Mouse (Mus musculus) heart, embryonic 14.5 days (tissue): Measurements from ENCODE around the gene Akip1. TPM values are rescaled to one million over a fixed set of nuclear protein-coding genes. Genes with fewer than 3 reads are reported as not detected.

ENCODE experiments used
- ATAC-seq: fragments of 200-750 bp; cut with Nextera tagmentation; 2 replicates; pipeline ENCODE4 v1.8.0; 2017; ENCODE audit warnings: low read depth, moderate TSS enrichment; ENCODE audit not compliant: insufficient number of reproducible peaks, insufficient read depth, low FRiP score
- H3K27ac ChIP-seq, 2 experiments: fragments of 200-500 bp in 1 of 2; fragments of 300-500 bp in 1 of 2; sonication (generic) in 1 of 2; replicated peaks in 1 of 2; 2 replicates each; pipeline ENCODE4 v1.5.1; 2012 to 2014; ENCODE audit warnings: low read depth in 2 of 2, low read length in 2 of 2, control low read depth in 1 of 2, mild to moderate bottlenecking in 1 of 2, mixed read lengths in 1 of 2; ENCODE audit not compliant: control insufficient read depth in 1 of 2, insufficient read depth in 1 of 2
- H3K27me3 ChIP-seq: fragments of 300-500 bp; sonication (generic); 2 replicates; pipeline ENCODE4 v1.6.1; 2014; ENCODE audit warnings: mild to moderate bottlenecking, low read length, control low read depth; ENCODE audit not compliant: control insufficient read depth, insufficient read depth
- H3K36me3 ChIP-seq: fragments of 300-500 bp; sonication (generic); 2 replicates; pipeline ENCODE4 v1.6.1; 2014; ENCODE audit warnings: mild to moderate bottlenecking, control low read depth, low read length, mixed read lengths; ENCODE audit not compliant: control insufficient read depth, insufficient read depth
- H3K4me1 ChIP-seq, 2 experiments: fragments of 200-500 bp in 1 of 2; fragments of 300-500 bp in 1 of 2; sonication (generic) in 1 of 2; 2 replicates each; pipeline ENCODE4 v1.6.1; 2012 to 2014; ENCODE audit warnings: low read length in 2 of 2, control low read depth in 1 of 2, mixed read lengths in 1 of 2; ENCODE audit not compliant: control insufficient read depth in 2 of 2, insufficient read depth in 2 of 2
- H3K4me2 ChIP-seq: fragments of 300-500 bp; sonication (generic); 2 replicates; pipeline ENCODE4 v1.6.1; 2014; ENCODE audit warnings: mild to moderate bottlenecking, low read length
- H3K4me3 ChIP-seq, 2 experiments: fragments of 200-500 bp in 1 of 2; fragments of 300-500 bp in 1 of 2; sonication (generic) in 1 of 2; 2 replicates each; pipeline ENCODE4 v1.5.1; 2012 to 2014; ENCODE audit warnings: low read length in 2 of 2, mild to moderate bottlenecking in 2 of 2, control low read depth in 1 of 2, low read depth in 1 of 2, moderate library complexity in 1 of 2; ENCODE audit not compliant: control insufficient read depth in 1 of 2, insufficient read depth in 1 of 2
- H3K9ac ChIP-seq: fragments of 300-500 bp; sonication (generic); 2 replicates; pipeline ENCODE4 v1.6.1; 2014; ENCODE audit warnings: mild to moderate bottlenecking, low read length
- H3K9me3 ChIP-seq: fragments of 300-500 bp; sonication (generic); 2 replicates; pipeline ENCODE4 v1.6.1; 2016; ENCODE audit warnings: low read length, control low read depth; ENCODE audit not compliant: control insufficient read depth
- WGBS: fragments of 180-500 bp; shearing (Covaris S2); extraction: QIAGEN DNeasy Blood & Tissue Kit; methylation state at CpG from one replicate; pipeline ENCODE4 v1.1.7; 2014; 5-methylcytosine and 5-hydroxymethylcytosine counted together
- polyA plus RNA-seq: library from polyadenylated mRNA; unstranded; fragments of >200 nt; fragmentation: Nextera tagmentation; extraction: Ambion mirVana; gene quantifications from 2 replicates; pipeline ENCODE4 v1.2.1, GENCODE M21; 2014

Akip1 gene
- polyA plus RNA-seq = 32.3 and 33.1 TPM in 2 replicates

DNA sequence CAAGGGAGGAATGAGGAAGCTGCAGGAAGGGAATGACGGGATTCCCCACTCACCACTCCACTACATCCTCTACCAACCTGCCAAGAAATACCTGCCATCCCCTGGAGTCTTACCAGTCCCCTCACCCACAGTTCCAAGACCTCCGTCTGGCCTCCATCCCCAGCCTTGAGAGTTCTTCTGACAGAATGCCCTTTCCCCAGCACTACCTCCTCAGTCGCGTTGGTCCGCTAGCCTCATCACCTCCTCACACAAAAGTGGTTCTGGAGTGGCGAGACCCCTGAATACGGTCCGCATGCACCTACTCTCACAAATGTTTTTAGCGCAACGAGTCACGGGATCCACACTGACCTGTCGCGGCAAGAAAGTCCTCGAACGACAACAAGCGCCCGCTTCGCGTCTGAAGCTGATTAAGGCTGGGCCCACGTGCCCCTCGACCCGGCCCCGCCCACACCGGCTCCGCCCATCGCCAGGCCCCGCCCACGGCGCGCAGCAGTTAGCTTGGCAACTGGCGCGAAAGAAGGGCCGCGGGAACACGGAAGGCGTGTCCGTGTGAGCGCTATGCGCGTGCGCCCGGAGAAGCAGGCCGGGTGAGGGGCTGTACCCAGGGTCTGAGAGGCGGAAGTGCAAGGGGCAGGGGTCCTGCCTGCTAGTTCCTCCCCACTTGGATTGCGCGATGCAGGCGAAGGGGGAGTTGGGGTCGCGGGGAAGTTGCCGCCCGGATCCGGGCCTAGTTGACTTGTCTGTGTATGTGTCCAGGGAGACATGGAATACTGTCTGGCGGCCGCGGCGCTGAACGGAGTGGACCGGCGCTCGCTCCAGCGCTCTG, at the start of gene Akip1, which contains the start of gene St5:
Akip1 (plus strand) TSS at position 501 of the 826 bp plus-strand sequence.
St5 (minus strand) TSS at position 416 of the 826 bp plus-strand sequence.
- H3K4me2 ChIP-seq = peak within 1 kb of the TSS; percentile 92
- H3K27ac ChIP-seq = peak within 1 kb of the TSS; percentile 73 to 74
- ATAC-seq = peak; percentile 95
- peaks cover 5% of the 10 kb centered on the region; the same call in 1 of the 2 replicates for H3K36me3 ChIP-seq
- WGBS = under 1% methylated on average over 61 of the region's 61 CpGs
- H3K4me3 ChIP-seq = peak within 1 kb of the TSS; percentile 50 to 91
- H3K9ac ChIP-seq = peak within 1 kb of the TSS; percentile 67
- no peaks in the 10 kb centered on the region for H3K9me3 ChIP-seq
- no peaks in the 10 kb centered on the region for H3K27me3 ChIP-seq
- peaks cover 11 to 19% of the 10 kb centered on the region in 2 experiments for H3K4me1 ChIP-seq

DNA sequence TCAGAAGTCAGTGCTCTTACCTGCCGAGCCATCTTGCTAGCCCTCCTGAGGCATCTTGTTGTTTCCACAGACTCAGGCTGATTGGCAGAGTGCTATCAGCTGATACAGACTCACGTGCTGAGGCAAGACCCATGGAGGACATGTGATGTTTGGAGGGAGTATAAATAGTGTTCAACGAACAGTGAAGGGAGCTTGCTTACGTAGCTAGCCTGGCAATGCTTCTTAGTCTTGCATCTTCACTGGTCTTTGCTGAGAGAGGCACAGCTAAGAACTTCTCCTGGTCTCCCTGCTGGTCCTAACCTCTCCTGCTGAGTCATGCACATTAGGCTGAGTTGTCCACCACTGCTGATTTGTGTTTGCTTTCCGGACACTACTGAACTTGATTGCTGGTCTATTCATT, 48.6 kb upstream of the Akip1 start:
- Histone ChIP-seq H3K9me3 (no peaks in the 10 kb centered on the region), H3K4me2 (no peak overlapping the region), H3K27me3 (no peaks in the 10 kb centered on the region), H3K4me1 (peaks cover 0 to 7% of the 10 kb centered on the region in 2 experiments; a peak in 2 of 4 replicates), H3K27ac (no peak overlapping the region), H3K4me3 (no peak overlapping the region), H3K36me3 (no peaks in the 10 kb centered on the region), H3K9ac (no peak overlapping the region)
- WGBS = 64% methylated on average over 5 of the region's 5 CpGs
- no peak for ATAC-seq

DNA sequence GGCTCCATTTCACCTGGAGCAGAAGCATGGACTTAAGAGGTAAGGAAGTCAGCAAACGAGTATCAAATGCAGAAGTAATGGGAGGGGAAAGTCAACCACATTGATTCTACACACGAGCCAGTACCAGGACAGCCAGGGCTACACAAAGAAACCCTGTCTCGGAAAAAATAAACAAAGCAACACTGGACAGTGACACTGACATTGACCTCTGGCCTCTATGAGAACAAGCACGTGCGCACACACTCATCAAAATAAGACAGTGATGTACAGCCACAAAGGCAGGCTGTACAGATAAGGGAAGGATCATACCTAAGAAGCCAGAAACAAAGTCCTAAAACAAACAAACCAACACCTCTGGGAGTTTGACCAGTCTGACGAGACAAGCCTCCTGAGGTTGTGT, 45.6 kb upstream of the Akip1 start:
- no peak overlapping the region for H3K4me2 ChIP-seq

DNA sequence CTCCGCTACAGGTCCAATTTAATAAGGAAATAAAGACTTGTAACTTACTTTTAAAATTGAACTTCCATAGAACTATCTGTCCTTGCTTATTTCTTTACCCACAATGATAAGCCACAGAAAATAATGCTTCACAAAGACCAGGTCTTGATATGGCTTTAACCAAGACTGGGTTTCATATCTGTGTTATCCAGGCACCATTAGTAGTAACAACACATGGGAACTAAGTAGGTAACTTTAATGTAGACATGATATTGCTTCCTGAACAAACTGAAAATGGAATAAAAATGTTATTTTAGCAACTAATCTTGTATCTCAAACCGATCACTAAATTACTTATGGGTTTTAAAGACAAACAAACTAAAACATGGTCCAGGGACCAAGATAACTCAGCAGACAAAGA, 44.2 kb upstream of the Akip1 start:
- peaks cover 0 to 5% of the 10 kb centered on the region in 2 experiments; a peak in 1 of 4 replicates for H3K4me1 ChIP-seq
- H3K4me3 ChIP-seq = no peak overlapping the region
- no peaks in the 10 kb centered on the region for H3K9me3 ChIP-seq
- WGBS = 82% methylated on average over 2 of the region's 2 CpGs
- no peak overlapping the region for H3K4me2 ChIP-seq
- no peak for ATAC-seq
- H3K9ac ChIP-seq = no peak overlapping the region
- no peak overlapping the region for H3K27ac ChIP-seq
- H3K36me3 ChIP-seq = no peaks in the 10 kb centered on the region
- H3K27me3 ChIP-seq = no peaks in the 10 kb centered on the region

More for the DNA sequence above, 45.6 kb upstream of the Akip1 start:
- no peak for ATAC-seq
- Histone ChIP-seq H3K27me3 (no peaks in the 10 kb centered on the region), H3K4me3 (no peak overlapping the region), H3K9me3 (no peaks in the 10 kb centered on the region), H3K4me1 (peaks cover 0 to 5% of the 10 kb centered on the region in 2 experiments; a peak in 1 of 4 replicates), H3K9ac (no peak overlapping the region), H3K36me3 (no peaks in the 10 kb centered on the region), H3K27ac (no peak overlapping the region)
- 56% methylated on average over 6 of the region's 6 CpGs for WGBS

DNA sequence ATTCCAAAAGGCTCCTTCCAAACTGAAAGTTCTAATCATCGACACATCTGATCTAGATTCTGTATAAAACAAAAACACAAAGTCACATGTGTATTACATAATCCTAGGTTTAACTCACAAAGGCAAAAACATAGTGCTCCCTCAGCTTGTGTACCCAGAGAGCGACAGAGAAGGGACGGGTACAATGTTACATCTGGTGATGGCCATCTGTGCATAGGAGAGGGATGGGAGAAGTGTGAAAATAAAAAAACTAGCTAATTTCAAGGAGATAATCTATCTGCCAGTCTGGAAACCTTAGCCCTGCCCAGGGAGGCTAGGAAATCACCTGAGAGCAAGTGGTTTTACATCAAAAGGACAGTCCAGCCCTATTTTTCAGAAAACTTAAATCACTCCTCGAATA, 40.9 kb upstream of the Akip1 start:
- no peaks in the 10 kb centered on the region for H3K27me3 ChIP-seq
- H3K4me2 ChIP-seq = no peak overlapping the region
- no peak overlapping the region for H3K9ac ChIP-seq
- 89% methylated on average over 4 of the region's 4 CpGs for WGBS
- H3K36me3 ChIP-seq = no peaks in the 10 kb centered on the region
- ATAC-seq = no peak
- no peak overlapping the region for H3K4me3 ChIP-seq
- H3K4me1 ChIP-seq = peaks cover 0 to 5% of the 10 kb centered on the region in 2 experiments; a peak in 1 of 4 replicates
- no peak overlapping the region for H3K27ac ChIP-seq
- no peaks in the 10 kb centered on the region for H3K9me3 ChIP-seq

DNA sequence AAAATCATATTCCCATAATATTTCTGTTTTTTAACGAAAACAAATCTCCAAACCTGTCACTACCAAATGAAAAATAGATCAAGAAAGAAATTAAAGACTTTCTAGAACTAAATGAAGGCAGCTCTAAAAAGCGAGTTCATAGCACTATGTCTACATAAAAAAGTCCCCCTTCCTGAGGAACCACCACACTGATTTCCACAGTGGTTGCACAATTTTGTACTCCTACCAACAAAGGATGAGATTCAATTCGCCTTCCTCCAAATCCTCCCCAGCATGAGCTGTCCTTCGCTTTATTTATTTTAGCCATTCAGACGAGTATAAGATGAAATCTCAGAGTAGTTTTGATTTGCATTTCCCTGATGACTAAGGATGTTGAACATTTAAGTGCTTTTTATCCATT, 36.8 kb upstream of the Akip1 start:
- Histone ChIP-seq H3K36me3 (no peaks in the 10 kb centered on the region), H3K4me2 (no peak overlapping the region), H3K27ac (no peak overlapping the region), H3K9me3 (no peaks in the 10 kb centered on the region), H3K4me1 (peaks cover 2 to 20% of the 10 kb centered on the region in 2 experiments), H3K27me3 (no peaks in the 10 kb centered on the region), H3K9ac (no peak overlapping the region), H3K4me3 (no peak overlapping the region)
- no peak for ATAC-seq
- WGBS = 83% methylated on average over 5 of the region's 5 CpGs

DNA sequence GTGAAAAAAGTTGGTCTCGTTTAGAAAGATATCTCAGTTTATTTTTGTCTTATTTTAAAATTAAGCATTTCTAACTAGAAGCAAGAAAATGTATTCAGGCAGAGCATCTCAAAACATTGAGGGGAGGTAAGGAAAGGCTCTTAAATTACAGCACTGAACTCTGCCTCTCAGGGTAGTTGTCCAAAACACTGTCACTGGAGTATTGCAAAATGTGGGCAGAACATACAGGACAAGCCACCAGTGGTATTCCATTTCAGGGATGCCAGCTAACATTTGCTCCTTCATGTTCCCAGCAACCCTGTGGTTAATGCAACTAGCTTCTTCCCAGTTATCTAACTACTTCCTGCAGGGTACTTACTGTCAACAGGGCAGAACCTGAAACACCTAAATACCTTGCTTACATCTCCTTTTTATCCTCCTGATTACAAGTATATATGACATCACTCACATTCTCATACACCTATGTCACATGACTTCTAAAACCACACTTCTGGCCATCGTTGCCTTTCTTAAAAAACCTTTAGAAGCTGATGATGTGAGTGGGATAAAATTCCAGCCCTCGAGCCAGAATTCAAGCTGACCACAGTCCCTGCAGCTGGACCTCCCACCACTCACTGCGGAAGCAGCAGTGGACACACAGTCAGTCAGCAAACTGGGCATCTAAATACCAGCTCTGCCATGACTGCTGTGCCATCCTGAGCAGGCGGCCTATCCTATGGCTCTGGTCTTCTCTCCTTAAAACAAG, 33.9 kb upstream of the Akip1 start:
- peak overlapping the region; percentile 86 for H3K4me2 ChIP-seq
- H3K4me1 ChIP-seq = peaks cover 2 to 31% of the 10 kb centered on the region in 2 experiments
- no peaks in the 10 kb centered on the region for H3K36me3 ChIP-seq
- no peaks in the 10 kb centered on the region for H3K9me3 ChIP-seq
- no peaks in the 10 kb centered on the region for H3K27me3 ChIP-seq
- no peak overlapping the region; a peak in 1 of 4 replicates for H3K4me3 ChIP-seq
- H3K27ac ChIP-seq = no peak overlapping the region
- no peak for ATAC-seq
- WGBS = 60% methylated on average over 5 of the region's 5 CpGs
- 0 out of 2 replicates have a peak overlapping the region, but pooled peaks have one; percentile 16 for H3K9ac ChIP-seq
